In genomic region chr15:103168801-103169611, GRCm38 (mm10) we compare ENCODE assay signal across 8 mouse cellular contexts. TPM values are rescaled to one million over a fixed set of nuclear protein-coding genes. Genes with fewer than 3 reads are reported as not detected.
DNase-seq lines count a peak whose midpoint lies in the region; ATAC-seq and TF ChIP-seq lines count a peak whose summit lies in the region.

No protein-coding gene starts in this region.

- intact Hi-C loops in heart, adult 2 months (cut with DNase I) = no loop called here

- no peak for TF ChIP-seq CTCF in heart, adult 2 months (IDR thresholded peaks at IDR 0.05)

- peak overlapping the region; percentile 47 for H3K9ac ChIP-seq in heart, adult 2 months (ENCODE audit: low read depth, low read length)
- H3K9ac ChIP-seq in heart, embryonic 14.5 days (ENCODE audit: low read length) = peak overlapping the region; percentile 66
- H3K9ac ChIP-seq in midbrain, embryonic 16.5 days (ENCODE audit: low read depth, low read length) = peak overlapping the region; percentile 78

- peak; percentile 42 to 52 for DNase-seq in heart, adult 2 months
- DNase-seq in heart, postnatal 4 days = no peak
- DNase-seq in adrenal gland, postnatal 14 days = peak; percentile 60
- peak; percentile 56 for DNase-seq in liver
- no peak for DNase-seq in ovary, adult 18-20 months (ENCODE audit: low spot score)
- no peak for DNase-seq in gastrocnemius, adult 18-20 months (ENCODE audit: low spot score)

- H3K4me1 ChIP-seq in heart, adult 2 months (ENCODE audit: control insufficient read depth, insufficient read depth, low read length) = peaks cover 1% of the 10 kb centered on the region
- peaks cover 10 to 20% of the 10 kb centered on the region in 2 experiments for H3K4me1 ChIP-seq in heart, embryonic 14.5 days (ENCODE audit: control insufficient read depth in 2 of 2, insufficient read depth in 2 of 2, low read length in 2 of 2)
- H3K4me1 ChIP-seq in midbrain, embryonic 16.5 days (ENCODE audit: control insufficient read depth, insufficient read depth, low read length) = peaks cover 21% of the 10 kb centered on the region

- peak overlapping the region; percentile 54 for H3K4me3 ChIP-seq in heart, adult 2 months
- H3K4me3 ChIP-seq in heart, embryonic 14.5 days (ENCODE audit: control insufficient read depth in 1 of 2, insufficient read depth in 1 of 2, low read depth in 1 of 2, low read length in 2 of 2) = peak overlapping the region; percentile 54
- peak overlapping the region; percentile 53 for H3K4me3 ChIP-seq in midbrain, embryonic 16.5 days (ENCODE audit: low read depth, low read length)

- H3K36me3 ChIP-seq in heart, adult 2 months (ENCODE audit: control insufficient read depth, insufficient read depth, low read length) = no peaks in the 10 kb centered on the region
- H3K36me3 ChIP-seq in heart, embryonic 14.5 days (ENCODE audit: control insufficient read depth, insufficient read depth, low read length) = no peaks in the 10 kb centered on the region
- H3K36me3 ChIP-seq in midbrain, embryonic 16.5 days (ENCODE audit: control insufficient read depth, insufficient read depth, low read length) = no peaks in the 10 kb centered on the region

- no peaks in the 10 kb centered on the region for H3K9me3 ChIP-seq in heart, embryonic 14.5 days (ENCODE audit: control insufficient read depth, low read length)
- H3K9me3 ChIP-seq in midbrain, embryonic 16.5 days (replicated peaks; ENCODE audit: control insufficient read depth, low read length, poor library complexity, severe bottlenecking) = no peaks in the 10 kb centered on the region

- no peak for TF ChIP-seq POLR2A in heart, adult 2 months (IDR thresholded peaks at IDR 0.05; ENCODE audit: insufficient read depth, low read depth, low read length)

- no peak overlapping the region for H3K27ac ChIP-seq in heart, adult 2 months
- no peak overlapping the region for H3K27ac ChIP-seq in heart, embryonic 14.5 days (replicated peaks in 1 of 2; ENCODE audit: control insufficient read depth in 1 of 2, insufficient read depth in 1 of 2, low read depth in 2 of 2, low read length in 2 of 2)
- H3K27ac ChIP-seq in midbrain, embryonic 16.5 days (ENCODE audit: low read length) = no peak overlapping the region

- 2% methylated on average over 63 of the region's 63 CpGs for WGBS in heart, adult 2 months
- under 1% methylated on average over 63 of the region's 63 CpGs for WGBS in heart, embryonic 14.5 days
- 2% methylated on average over 57 of the region's 63 CpGs for WGBS in midbrain, embryonic 16.5 days

- peak overlapping the region; percentile 94 for H3K4me2 ChIP-seq in heart, embryonic 14.5 days (ENCODE audit: low read length)
- peak overlapping the region; percentile 96 for H3K4me2 ChIP-seq in midbrain, embryonic 16.5 days (ENCODE audit: low read length)

- peaks cover 10% of the 10 kb centered on the region for H3K27me3 ChIP-seq in heart, adult 2 months (ENCODE audit: control insufficient read depth, insufficient read depth, low read length)
- H3K27me3 ChIP-seq in heart, embryonic 14.5 days (ENCODE audit: control insufficient read depth, insufficient read depth, low read length) = peaks cover 85% of the 10 kb centered on the region
- peaks cover 59% of the 10 kb centered on the region for H3K27me3 ChIP-seq in midbrain, embryonic 16.5 days (ENCODE audit: control insufficient read depth, insufficient read depth, low read depth, low read length)

- ATAC-seq in heart, embryonic 14.5 days (ENCODE audit: insufficient number of reproducible peaks, insufficient read depth, low FRiP score, low read depth) = no peak
- 0 out of 2 replicates have a peak, but pooled peaks have one; percentile 7 for ATAC-seq in midbrain, embryonic 16.5 days

- H3K79me2 ChIP-seq in heart, adult 2 months (replicated peaks; ENCODE audit: control insufficient read depth, insufficient read depth, low read length) = no peaks in the 10 kb centered on the region

- TF ChIP-seq EP300 in heart, adult 2 months (IDR thresholded peaks at IDR 0.05; ENCODE audit: insufficient read depth, low read depth, low read length) = no peak

RNA-seq across cellular contexts. Expression of gene Smug1, which starts 2.1 kb away (rescaled TPM):
- total RNA-seq in heart, adult 2 months (2021) = 10 to 100 TPM; 13.9 to 15.2 TPM
- 13.3 and 13.9 TPM in 2 replicates for polyA plus RNA-seq in heart, adult 2 months (2012; rRNA removed)
- total RNA-seq in heart, postnatal 4 days (2021) = 10 to 100 TPM; 12.7 to 14.1 TPM
- 10.9 and 17.6 TPM in 2 replicates for total RNA-seq in adrenal gland, postnatal 14 days (2021)
- polyA plus RNA-seq in heart, embryonic 14.5 days (2014; fragmentation: Nextera tagmentation; extraction: Ambion mirVana) = 17.8 and 18.6 TPM in 2 replicates
- polyA plus RNA-seq in midbrain, embryonic 16.5 days (2015; fragmentation: Nextera tagmentation; extraction: Ambion mirVana) = 24.3 and 25.5 TPM in 2 replicates
- 10 to 100 TPM in 1 of 2 experiments, 1 to 10 TPM in 1; 9.4 to 11.3 TPM for total RNA-seq in gastrocnemius, adult 18-20 months (2021)

Comparison
In these comparisons a context has a peak if more than half of its experiments do, and no peak if none do; other contexts are left out.
1. DNase-seq: peak in heart, adult 2 months (2 of 2), adrenal gland, postnatal 14 days (single experiment) and liver (single experiment); none in heart, postnatal 4 days (single experiment), ovary, adult 18-20 months (single experiment) and gastrocnemius, adult 18-20 months (single experiment).
2. Peak in every context shown above with its lines, with median percentiles within 50 percentile points of each other: H3K4me3 ChIP-seq and H3K9ac ChIP-seq.